Mouse (Mus musculus) brain, adult 2 months (tissue): Measurements from ENCODE around the gene 2900026A02Rik.

Source experiments
- DNase-seq: peaks from one replicate; pipeline ENCODE4 v3.0.0; 2011; ENCODE audit warnings: low read depth, low spot score

The 2900026A02Rik gene

GRCm38 (mm10) chr5:113122326-113123054 lies 98.5 kb downstream of the 2900026A02Rik start:
- DNase-seq: no peak

- no peak for DNase-seq
These were observed 99.5 kb downstream of the 2900026A02Rik start for GRCm38 (mm10) chr5:113121591-113121875.

- no peak for DNase-seq
These were observed 100.1 kb downstream of the 2900026A02Rik start for GRCm38 (mm10) chr5:113120741-113121590.

GRCm38 (mm10) chr5:113119861-113120465 lies 101.1 kb downstream of the 2900026A02Rik start:
- DNase-seq: peak; percentile 92

GRCm38 (mm10) chr5:113119291-113119690 lies 101.7 kb downstream of the 2900026A02Rik start:
- DNase-seq: no peak

GRCm38 (mm10) chr5:113118695-113119094 lies 102.3 kb downstream of the 2900026A02Rik start:
- peak; percentile 69 for DNase-seq

GRCm38 (mm10) chr5:113117361-113117760 lies 103.7 kb downstream of the 2900026A02Rik start:
- DNase-seq: no peak

- no peak for DNase-seq
These were observed 105.1 kb downstream of the 2900026A02Rik start for GRCm38 (mm10) chr5:113115896-113116295.

- DNase-seq: peak; percentile 87
These were observed 106.5 kb downstream of the 2900026A02Rik start for GRCm38 (mm10) chr5:113114264-113115225.

- DNase-seq: peak; percentile 74
These were observed 107.9 kb downstream of the 2900026A02Rik start for GRCm38 (mm10) chr5:113113120-113113519.

GRCm38 (mm10) chr5:113111336-113111735 lies 109.7 kb downstream of the 2900026A02Rik start:
- no peak for DNase-seq

- DNase-seq: no peak
These were observed 110.1 kb downstream of the 2900026A02Rik start for GRCm38 (mm10) chr5:113110929-113111328.

GRCm38 (mm10) chr5:113109651-113110050 lies 111.4 kb downstream of the 2900026A02Rik start:
- DNase-seq: peak; percentile 33

- DNase-seq: peak; percentile 44
These were observed 112.8 kb downstream of the 2900026A02Rik start for GRCm38 (mm10) chr5:113108165-113108764.

- no peak for DNase-seq
These were observed 113.3 kb downstream of the 2900026A02Rik start for GRCm38 (mm10) chr5:113107709-113108108.

- DNase-seq: no peak
These were observed 114.4 kb downstream of the 2900026A02Rik start for GRCm38 (mm10) chr5:113106594-113106993.

- DNase-seq: peak; percentile 58
These were observed 115.6 kb downstream of the 2900026A02Rik start for GRCm38 (mm10) chr5:113105481-113105880.

GRCm38 (mm10) chr5:113105035-113105434 lies 116.0 kb downstream of the 2900026A02Rik start:
- DNase-seq: no peak

GRCm38 (mm10) chr5:113102455-113102854 lies 118.6 kb downstream of the 2900026A02Rik start:
- DNase-seq: peak; percentile 52

GRCm38 (mm10) chr5:113101457-113101856 lies 119.6 kb downstream of the 2900026A02Rik start:
- peak; percentile 63 for DNase-seq

GRCm38 (mm10) chr5:113100422-113100821 lies 120.6 kb downstream of the 2900026A02Rik start:
- no peak for DNase-seq
